In the genomic region with DNA sequence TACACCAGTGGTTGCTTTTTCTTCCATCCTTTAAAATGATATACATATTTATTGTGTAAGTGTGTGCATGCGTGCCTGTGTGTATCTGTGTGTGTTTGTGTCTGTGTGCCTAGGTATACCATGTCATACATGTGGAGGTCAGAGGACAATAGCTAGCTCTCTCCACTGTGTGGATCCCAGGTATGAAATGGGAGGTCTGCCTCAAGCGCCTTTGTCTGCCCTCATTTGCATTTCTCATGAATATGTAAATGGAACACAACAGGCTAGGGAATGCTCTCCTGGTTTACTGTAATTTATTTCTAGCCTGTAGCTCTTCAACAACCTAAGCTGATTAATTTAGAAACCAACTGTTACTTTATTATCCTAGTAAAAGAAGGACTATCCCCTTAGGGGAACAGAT, we compare ENCODE assay signal across 27 mouse cellular contexts. TPM values are rescaled to one million over a fixed set of nuclear protein-coding genes. Genes with fewer than 3 reads are reported as not detected.
DNase-seq lines count a peak whose midpoint lies in the region; ATAC-seq and TF ChIP-seq lines count a peak whose summit lies in the region.
"Had no signal": no experiment of that assay in that cellular context is flagged by ENCODE, and none has a peak within 500 bp of the region (broad histone marks: within the 10 kb centered on the region; RNA-seq: fewer than 3 reads in every experiment).

No protein-coding gene starts in this region.

- H3K4me1 ChIP-seq in forebrain, embryonic 14.5 days (ENCODE audit: control insufficient read depth, insufficient read depth, low read length) = no peaks in the 10 kb centered on the region
- no peaks in the 10 kb centered on the region for H3K4me1 ChIP-seq in forebrain, postnatal 0 days (ENCODE audit: insufficient read depth)
- no peaks in the 10 kb centered on the region for H3K4me1 ChIP-seq in neural tube, embryonic 12.5 days
- H3K4me1 ChIP-seq in midbrain, embryonic 15.5 days = 0 out of 2 replicates have a peak, but pooled peaks cover 4% of the 10 kb centered on the region

- ATAC-seq in forebrain, embryonic 14.5 days = peak; percentile 54; the same call in 1 of the 2 replicates
- no peak for ATAC-seq in forebrain, postnatal 0 days
- ATAC-seq in neural tube, embryonic 12.5 days (ENCODE audit: low FRiP score, low read depth) = peak; percentile 58; the same call in 1 of the 2 replicates
- ATAC-seq in midbrain, embryonic 15.5 days (replicated peaks) = peak; percentile 79

- H3K27me3 ChIP-seq in forebrain, embryonic 14.5 days (replicated peaks; ENCODE audit: control insufficient read depth, insufficient read depth, low read length) = no peaks in the 10 kb centered on the region
- no peaks in the 10 kb centered on the region for H3K27me3 ChIP-seq in forebrain, postnatal 0 days (ENCODE audit: insufficient read depth, low read length)
- H3K27me3 ChIP-seq in neural tube, embryonic 12.5 days (replicated peaks) = no peaks in the 10 kb centered on the region
- H3K27me3 ChIP-seq in midbrain, embryonic 15.5 days (replicated peaks) = no peaks in the 10 kb centered on the region

- peak; percentile 50 for DNase-seq in forebrain, embryonic 14.5 days (ENCODE audit: low spot score)
- no peak for DNase-seq in forebrain, postnatal 0 days
- no peak for DNase-seq in neural tube, embryonic 10.5 days (ENCODE audit: extremely low spot score, low spot score)
- DNase-seq in MN1 (ENCODE audit: low spot score) = no peak
- no peak for DNase-seq in adrenal gland, postnatal 36 days
- DNase-seq in thymus, postnatal 36 days = no peak
- DNase-seq: adrenal gland, postnatal 25 days; cerebellum, adult 11 months; cerebellum, postnatal 10 days; gastrocnemius, postnatal 36 days; heart, postnatal 36 days; kidney, adult 2 months; lung, postnatal 4 days; right cerebral cortex, postnatal 14 days; thymus, postnatal 14 days had no signal

- no peaks in the 10 kb centered on the region for H3K36me3 ChIP-seq in forebrain, embryonic 14.5 days (ENCODE audit: control insufficient read depth, insufficient read depth, low read length)
- no peaks in the 10 kb centered on the region for H3K36me3 ChIP-seq in forebrain, postnatal 0 days (ENCODE audit: insufficient read depth)
- H3K36me3 ChIP-seq in neural tube, embryonic 12.5 days = no peaks in the 10 kb centered on the region
- no peaks in the 10 kb centered on the region for H3K36me3 ChIP-seq in midbrain, embryonic 15.5 days (replicated peaks)

- no peak overlapping the region for H3K9ac ChIP-seq in forebrain, embryonic 14.5 days (ENCODE audit: low read length)
- H3K9ac ChIP-seq in forebrain, postnatal 0 days = no peak overlapping the region
- H3K9ac ChIP-seq in neural tube, embryonic 12.5 days = no peak overlapping the region
- no peak overlapping the region for H3K9ac ChIP-seq in midbrain, embryonic 15.5 days

- no peaks in the 10 kb centered on the region for H3K9me3 ChIP-seq in forebrain, embryonic 14.5 days (replicated peaks; ENCODE audit: control insufficient read depth, low read length)
- no peaks in the 10 kb centered on the region for H3K9me3 ChIP-seq in forebrain, postnatal 0 days (ENCODE audit: low read length)
- no peaks in the 10 kb centered on the region for H3K9me3 ChIP-seq in neural tube, embryonic 12.5 days
- no peaks in the 10 kb centered on the region for H3K9me3 ChIP-seq in midbrain, embryonic 15.5 days

- TF ChIP-seq CTCF in forebrain, postnatal 0 days (IDR thresholded peaks at IDR 0.05; ENCODE audit: low read depth) = no peak

- H3K4me3 ChIP-seq in forebrain, embryonic 14.5 days (ENCODE audit: low read depth, low read length) = no peak overlapping the region
- no peak overlapping the region for H3K4me3 ChIP-seq in forebrain, postnatal 0 days (ENCODE audit: low read depth, low read length)
- no peak overlapping the region for H3K4me3 ChIP-seq in neural tube, embryonic 12.5 days
- no peak overlapping the region for H3K4me3 ChIP-seq in midbrain, embryonic 15.5 days
- H3K4me3 ChIP-seq: myocyte had no signal

- WGBS in forebrain, embryonic 14.5 days = 50% methylated on average over 2 of the region's 2 CpGs
- WGBS in forebrain, postnatal 0 days = 55% methylated on average over 2 of the region's 2 CpGs
- WGBS in neural tube, embryonic 12.5 days = 60% methylated on average over 2 of the region's 2 CpGs
- WGBS in midbrain, embryonic 15.5 days = 64% methylated on average over 2 of the region's 2 CpGs

- no peak overlapping the region for H3K27ac ChIP-seq in forebrain, embryonic 14.5 days (ENCODE audit: low read depth, low read length)
- H3K27ac ChIP-seq in forebrain, postnatal 0 days (ENCODE audit: low read depth, low read length) = no peak overlapping the region
- no peak overlapping the region for H3K27ac ChIP-seq in neural tube, embryonic 12.5 days
- no peak overlapping the region for H3K27ac ChIP-seq in midbrain, embryonic 15.5 days
- H3K27ac ChIP-seq: kidney, postnatal 0 days had no signal

- no peak overlapping the region for H3K4me2 ChIP-seq in forebrain, embryonic 14.5 days (ENCODE audit: low read length)
- H3K4me2 ChIP-seq in forebrain, postnatal 0 days (ENCODE audit: low read depth) = no peak overlapping the region
- H3K4me2 ChIP-seq in neural tube, embryonic 12.5 days (replicated peaks) = no peak overlapping the region
- H3K4me2 ChIP-seq in midbrain, embryonic 15.5 days = no peak overlapping the region

RNA-seq across cellular contexts. Expression of a gene that starts 41.7 kb away (rescaled TPM):
- polyA plus RNA-seq in forebrain, embryonic 14.5 days (2014; fragmentation: Nextera tagmentation; extraction: Ambion mirVana) = 13.3 TPM in 2 replicates
- total RNA-seq in forebrain, postnatal 0 days (2014; rRNA removed) = 6.9 and 7.2 TPM in 2 replicates
- 4.1 and 5.4 TPM in 2 replicates for polyA plus RNA-seq in forebrain, postnatal 0 days (2015; fragmentation: Nextera tagmentation; extraction: Ambion mirVana)
- polyA plus RNA-seq in neural tube, embryonic 12.5 days (2016; fragmentation: Nextera tagmentation; extraction: Ambion mirVana) = 8.4 and 8.5 TPM in 2 replicates
- 7.5 and 7.8 TPM in 2 replicates for polyA plus RNA-seq in midbrain, embryonic 15.5 days (2015; fragmentation: Nextera tagmentation; extraction: Ambion mirVana)
- total RNA-seq in adrenal gland, postnatal 36 days (2021) = 1 to 10 TPM; 7.2 to 7.4 TPM

RNA-seq across cellular contexts. Expression of a gene that starts 42.4 kb away (rescaled TPM):
- 0.15 and 0.48 TPM in 2 replicates for polyA plus RNA-seq in forebrain, embryonic 14.5 days (2014; fragmentation: Nextera tagmentation; extraction: Ambion mirVana)
- total RNA-seq in forebrain, postnatal 0 days (2014; rRNA removed) = 0.24 and 0.92 TPM in 2 replicates
- polyA plus RNA-seq in forebrain, postnatal 0 days (2015; fragmentation: Nextera tagmentation; extraction: Ambion mirVana) = 0.28 and 1.1 TPM in 2 replicates
- polyA plus RNA-seq in neural tube, embryonic 12.5 days (2016; fragmentation: Nextera tagmentation; extraction: Ambion mirVana) = not detected in 2 replicates
- 0.36 and 0.48 TPM in 2 replicates for polyA plus RNA-seq in midbrain, embryonic 15.5 days (2015; fragmentation: Nextera tagmentation; extraction: Ambion mirVana)
- total RNA-seq in adrenal gland, postnatal 36 days (2021) = under 1 TPM; 0.16 to 0.40 TPM
- total RNA-seq: gastrocnemius, postnatal 36 days; heart, adult 8-10 months; heart, postnatal 36 days; liver, adult 2 months; megakaryocyte-erythroid progenitor cell, adult 5-6 weeks had no signal
- polyA plus RNA-seq: embryonic facial prominence, embryonic 11.5 days; heart, embryonic 14.5 days; kidney, adult 2 months; kidney, postnatal 0 days; large intestine, adult 2 months; limb, embryonic 11.5 days; liver, adult 2 months; liver, embryonic 16.5 days; myocyte had no signal

RNA-seq across cellular contexts. Expression of a gene that starts 52.0 kb away (rescaled TPM):
- 0.52 and 0.56 TPM in 2 replicates for polyA plus RNA-seq in forebrain, embryonic 14.5 days (2014; fragmentation: Nextera tagmentation; extraction: Ambion mirVana)
- total RNA-seq in forebrain, postnatal 0 days (2014; rRNA removed) = 0.92 and 1.1 TPM in 2 replicates
- polyA plus RNA-seq in forebrain, postnatal 0 days (2015; fragmentation: Nextera tagmentation; extraction: Ambion mirVana) = 0.31 and 1.1 TPM in 2 replicates
- 0.65 and 0.79 TPM in 2 replicates for polyA plus RNA-seq in neural tube, embryonic 12.5 days (2016; fragmentation: Nextera tagmentation; extraction: Ambion mirVana)
- 0.75 and 1.4 TPM in 2 replicates for polyA plus RNA-seq in midbrain, embryonic 15.5 days (2015; fragmentation: Nextera tagmentation; extraction: Ambion mirVana)
- 10 to 100 TPM in 1 of 2 experiments, 1 to 10 TPM in 1; 6.2 to 11.9 TPM for total RNA-seq in adrenal gland, postnatal 36 days (2021)
- total RNA-seq: heart, adult 8-10 months; heart, postnatal 36 days; liver, adult 2 months; megakaryocyte-erythroid progenitor cell, adult 5-6 weeks had no signal
- polyA plus RNA-seq: embryonic facial prominence, embryonic 11.5 days; limb, embryonic 11.5 days; liver, adult 2 months; liver, embryonic 16.5 days had no signal
